Comparison of ENCODE assay signal across 8 mouse cellular contexts in the genomic region with DNA sequence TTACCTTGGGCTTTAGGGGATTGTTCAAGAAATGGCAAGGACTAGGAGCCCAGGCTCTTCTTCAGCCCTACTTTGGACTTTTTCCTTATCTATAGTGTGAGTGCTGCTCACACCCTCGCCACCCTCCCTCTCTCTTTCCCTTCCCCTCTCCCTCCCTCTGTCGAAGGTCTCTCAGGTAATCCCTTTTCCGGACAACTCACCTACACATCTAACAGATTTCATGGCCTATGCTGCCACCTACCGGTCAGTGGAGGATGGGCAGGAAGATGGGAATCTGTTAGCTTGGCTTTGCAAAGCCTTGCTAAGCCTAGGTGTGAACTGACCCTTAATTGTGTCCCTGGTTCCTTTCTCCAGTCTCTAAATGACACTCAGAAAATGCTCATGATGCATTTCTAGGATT. TPM values are rescaled to one million over a fixed set of nuclear protein-coding genes. Genes with fewer than 3 reads are reported as not detected.
DNase-seq lines count a peak whose midpoint lies in the region; ATAC-seq and TF ChIP-seq lines count a peak whose summit lies in the region.
"Had no signal": no experiment of that assay in that cellular context is flagged by ENCODE, and none has a peak within 500 bp of the region (broad histone marks: within the 10 kb centered on the region; RNA-seq: fewer than 3 reads in every experiment).

No protein-coding gene starts in this region.

- H3K9me3 ChIP-seq in CH12.LX (replicated peaks; ENCODE audit: low read length) = no peaks in the 10 kb centered on the region
- no peaks in the 10 kb centered on the region for H3K9me3 ChIP-seq in heart, embryonic 12.5 days (replicated peaks)

- TF ChIP-seq EP300 in CH12.LX (IDR thresholded peaks at IDR 0.05; ENCODE audit: low read length) = no peak

- H3K36me3 ChIP-seq in CH12.LX (replicated peaks in 1 of 2; ENCODE audit: control insufficient read depth in 1 of 2, insufficient read depth in 1 of 2, low read length in 1 of 2) = peaks cover 13 to 65% of the 10 kb centered on the region in 2 experiments
- peaks cover 53% of the 10 kb centered on the region for H3K36me3 ChIP-seq in heart, embryonic 12.5 days
- peaks cover 19% of the 10 kb centered on the region for H3K36me3 ChIP-seq in small intestine, adult 2 months (ENCODE audit: control insufficient read depth, insufficient read depth, low read length)

- TF ChIP-seq POLR2A in CH12.LX (IDR thresholded peaks at IDR 0.05; ENCODE audit: low read depth, low read length) = no peak
- TF ChIP-seq POLR2A in small intestine, adult 2 months (IDR thresholded peaks at IDR 0.05; ENCODE audit: low read depth, low read length) = no peak

- DNase-seq in CH12.LX (ENCODE audit: extremely low read depth) = peak; percentile 78
- DNase-seq in embryo, embryonic 11.5 days (ENCODE audit: low read depth, low spot score) = peak; percentile 72
- DNase-seq in kidney, postnatal 4 days = peak; percentile 90 to 91
- peak; percentile 81 for DNase-seq in mesoderm, embryonic 11.5 days (ENCODE audit: low read depth, low spot score)

- H3K4me1 ChIP-seq in CH12.LX (ENCODE audit: control insufficient read depth in 1 of 2, insufficient read depth in 2 of 2) = peaks cover 40 to 58% of the 10 kb centered on the region in 2 experiments
- H3K4me1 ChIP-seq in heart, embryonic 12.5 days (replicated peaks) = peaks cover 65% of the 10 kb centered on the region
- H3K4me1 ChIP-seq in small intestine, adult 2 months (ENCODE audit: control insufficient read depth, insufficient read depth, insufficient read length, low read length) = peaks cover 17% of the 10 kb centered on the region

- H3K4me2 ChIP-seq in CH12.LX (ENCODE audit: insufficient read depth, low read depth, poor library complexity, severe bottlenecking) = no peak overlapping the region
- peak overlapping the region; percentile 27 for H3K4me2 ChIP-seq in heart, embryonic 12.5 days

- ATAC-seq in activated CD4-positive, CD25-positive, alpha-beta regulatory T cell, adult 4 months = peak; percentile 44
- no peak for ATAC-seq in heart, embryonic 12.5 days (ENCODE audit: insufficient number of reproducible peaks, low FRiP score)

- dilution Hi-C loops in CH12.LX (cut with MboI; ENCODE audit: extremely low pct_ligation_motif_present, extremely low pct_unique_long_range_greater_than_20kb, low sequenced_read_pairs) = no loop called here

- no peaks in the 10 kb centered on the region for H3K79me2 ChIP-seq in CH12.LX (replicated peaks; ENCODE audit: control insufficient read depth, extremely low read depth, insufficient read depth, poor library complexity, severe bottlenecking)

- no peak overlapping the region for H3K9ac ChIP-seq in CH12.LX (ENCODE audit: insufficient read depth, low read depth)
- H3K9ac ChIP-seq in heart, embryonic 12.5 days = peak overlapping the region; percentile 35; the same call in 1 of the 2 replicates

- TF ChIP-seq CTCF in CH12.LX (conservative IDR thresholded peaks at IDR 0.05 in 1 of 2, IDR thresholded peaks at IDR 0.05 in 1 of 2; ENCODE audit: low read depth in 2 of 2, low read length in 2 of 2) = peak; percentile 93 to 98
- peak; percentile 92; the same call in 1 of the 2 replicates for TF ChIP-seq CTCF in small intestine, adult 2 months (IDR thresholded peaks at IDR 0.05; ENCODE audit: extremely low read depth, insufficient read length, insufficient replicate concordance, low read depth, low read length)

- 1% methylated on average over 4 of the region's 4 CpGs for WGBS in heart, embryonic 12.5 days
- 5% methylated on average over 4 of the region's 4 CpGs for WGBS in small intestine, adult 2 months

- H3K4me3 ChIP-seq in CH12.LX (replicated peaks in 1 of 3; ENCODE audit: low read depth in 2 of 3, low read length in 2 of 3, poor library complexity in 1 of 3) = no peak overlapping the region
- no peak overlapping the region for H3K4me3 ChIP-seq in heart, embryonic 12.5 days
- no peak overlapping the region for H3K4me3 ChIP-seq in small intestine, adult 2 months (ENCODE audit: low read depth, low read length)

- H3K27me3 ChIP-seq in CH12.LX (replicated peaks) = no peaks in the 10 kb centered on the region
- H3K27me3 ChIP-seq in heart, embryonic 12.5 days (replicated peaks) = no peaks in the 10 kb centered on the region
- H3K27me3 ChIP-seq in small intestine, adult 2 months (ENCODE audit: control insufficient read depth, insufficient read depth, low read length) = no peaks in the 10 kb centered on the region

- in situ Hi-C loops in CH12.LX (cut with MboI; ENCODE audit: low pct_ligation_motif_present, low pct_unique_long_range_greater_than_20kb, low sequenced_read_pairs) = no loop called here

- peak; percentile 97 for TF ChIP-seq RAD21 in CH12.LX (IDR thresholded peaks at IDR 0.05; ENCODE audit: low read depth, low read length)

- no peak overlapping the region for H3K27ac ChIP-seq in CH12.LX (ENCODE audit: insufficient read depth, low read depth)
- no peak overlapping the region for H3K27ac ChIP-seq in heart, embryonic 12.5 days (ENCODE audit: poor library complexity, severe bottlenecking)
- no peak overlapping the region for H3K27ac ChIP-seq in small intestine, adult 2 months (ENCODE audit: insufficient read depth, low read depth, low read length)

TF ChIP-seq in CH12.LX, 34 proteins besides CTCF, POLR2A, EP300 and RAD21:
- TF ChIP-seq ELF1 (IDR thresholded peaks at IDR 0.05; ENCODE audit: low read depth, low read length) = peak; percentile 50; the same call in 1 of the 2 replicates
- 0 out of 2 replicates have a peak, but pooled peaks have one; percentile 22 for TF ChIP-seq MEF2A (IDR thresholded peaks at IDR 0.05; ENCODE audit: borderline replicate concordance, low read depth, low read length)
- no peak for TF ChIP-seq GABPA (IDR thresholded peaks at IDR 0.05; ENCODE audit: insufficient replicate concordance, low read depth, low read length)
- peak; percentile 80 for TF ChIP-seq ZC3H11A (IDR thresholded peaks at IDR 0.05; ENCODE audit: low read depth, low read length)
- TF ChIP-seq MAX (IDR thresholded peaks at IDR 0.05; ENCODE audit: low read length) = 0 out of 2 replicates have a peak, but pooled peaks have one; percentile 33
- peak; percentile 98 for TF ChIP-seq SMC3 (IDR thresholded peaks at IDR 0.05; ENCODE audit: low read depth, low read length)
- TF ChIP-seq JUND (conservative IDR thresholded peaks at IDR 0.05; ENCODE audit: low read depth, low read length) = 0 out of 2 replicates have a peak, but pooled peaks have one; percentile 10
- TF ChIP-seq CHD1 (IDR thresholded peaks at IDR 0.05; ENCODE audit: low read depth, low read length) = no peak
- TF ChIP-seq NELFE (IDR thresholded peaks at IDR 0.05; ENCODE audit: low read depth, low read length) = peak; percentile 32; the same call in 1 of the 2 replicates
TF ChIP-seq in CH12.LX: peak in this region for 7.

RNA-seq across cellular contexts. Expression of gene Bcl9l, which starts 19.4 kb away (rescaled TPM):
- total RNA-seq in CH12.LX (2012; rRNA removed) (0.88 and 1.6 TPM in 2 replicates), CH12.LX (2014; rRNA removed) (0.08 and 0.67 TPM in 2 replicates)
- 6.2 and 7.5 TPM in 2 replicates for polyA plus RNA-seq in CH12.LX (2012; ENCODE audit: insufficient read length, low read depth)
- polyA plus RNA-seq in activated CD4-positive, CD25-positive, alpha-beta regulatory T cell, adult 4 months (2017; shearing (Covaris generic)) = 10 to 100 TPM; 13.2 to 15.2 TPM
- polyA plus RNA-seq in heart, embryonic 12.5 days (2016; fragmentation: Nextera tagmentation; extraction: Ambion mirVana) = 11.3 and 12.3 TPM in 2 replicates
- polyA plus RNA-seq in small intestine, adult 2 months (2012; rRNA removed) = 21.8 and 28.1 TPM in 2 replicates

RNA-seq across cellular contexts. Expression of gene Upk2, which starts 47.2 kb away (rescaled TPM):
- total RNA-seq in CH12.LX (2012; rRNA removed) (not detected in 2 replicates), CH12.LX (2014; rRNA removed) (not detected in 2 replicates)
- not detected in 2 replicates for polyA plus RNA-seq in CH12.LX (2012; ENCODE audit: insufficient read length, low read depth)
- polyA plus RNA-seq in activated CD4-positive, CD25-positive, alpha-beta regulatory T cell, adult 4 months (2017; shearing (Covaris generic)) = not detected
- 0.42 TPM in 1 of 2 replicates, not detected in the other for polyA plus RNA-seq in heart, embryonic 12.5 days (2016; fragmentation: Nextera tagmentation; extraction: Ambion mirVana)
- 1.4 TPM in 2 replicates for polyA plus RNA-seq in small intestine, adult 2 months (2012; rRNA removed)
- total RNA-seq: left cerebral cortex, postnatal 10 days had no signal

RNA-seq across cellular contexts. Expression of gene Cxcr5, which starts 59.7 kb away (rescaled TPM):
- total RNA-seq in CH12.LX (2012; rRNA removed) = 27.7 and 30.2 TPM in 2 replicates
- total RNA-seq in CH12.LX (2014; rRNA removed) = 75.4 and 93.4 TPM in 2 replicates
- 61.2 and 70.5 TPM in 2 replicates for polyA plus RNA-seq in CH12.LX (2012; ENCODE audit: insufficient read length, low read depth)
- polyA plus RNA-seq in activated CD4-positive, CD25-positive, alpha-beta regulatory T cell, adult 4 months (2017; shearing (Covaris generic)) = 10 to 100 TPM; 49.2 to 80.2 TPM
- polyA plus RNA-seq in heart, embryonic 12.5 days (2016; fragmentation: Nextera tagmentation; extraction: Ambion mirVana) = not detected in 2 replicates
- 2.0 and 5.7 TPM in 2 replicates for polyA plus RNA-seq in small intestine, adult 2 months (2012; rRNA removed)
- total RNA-seq: left cerebral cortex, postnatal 10 days had no signal
